Mouse (Mus musculus) liver, embryonic 13.5 days (tissue): ENCODE results near the gene Ufm1. TPM values are rescaled to one million over a fixed set of nuclear protein-coding genes. Genes with fewer than 3 reads are reported as not detected.

Experiments used
- ATAC-seq: fragments of 200-750 bp; cut with Nextera tagmentation; 2 replicates; pipeline ENCODE4 v1.8.0; 2017; ENCODE audit warnings: low read depth, mild to moderate bottlenecking, moderate number of reproducible peaks, moderate library complexity
- DNase-seq: peaks from one replicate; pipeline ENCODE4 v3.0.0; 2022
- H3K27ac ChIP-seq: fragments of 300-500 bp; sonication (generic); 2 replicates; pipeline ENCODE4 v1.5.1; 2015; ENCODE audit warnings: moderate library complexity, mild to moderate bottlenecking, inconsistent platforms
- H3K27me3 ChIP-seq: fragments of 300-500 bp; sonication (generic); 2 replicates; pipeline ENCODE4 v1.6.1; 2015; ENCODE audit warnings: mild to moderate bottlenecking, inconsistent platforms
- H3K36me3 ChIP-seq: fragments of 300-500 bp; sonication (generic); 2 replicates; pipeline ENCODE4 v1.6.1; 2015; ENCODE audit warnings: mild to moderate bottlenecking, inconsistent platforms
- H3K4me1 ChIP-seq: fragments of 300-500 bp; sonication (generic); replicated peaks from 2 replicates; pipeline ENCODE4 v1.6.1; 2015; ENCODE audit warnings: inconsistent platforms
- H3K4me2 ChIP-seq: fragments of 300-500 bp; sonication (generic); 2 replicates; pipeline ENCODE4 v1.6.1; 2015; ENCODE audit warnings: inconsistent platforms, mild to moderate bottlenecking, moderate library complexity
- H3K4me3 ChIP-seq: fragments of 300-500 bp; sonication (generic); replicated peaks from 2 replicates; pipeline ENCODE4 v1.5.1; 2015; ENCODE audit warnings: mild to moderate bottlenecking, inconsistent platforms
- H3K9ac ChIP-seq: fragments of 300-500 bp; sonication (generic); 2 replicates; pipeline ENCODE4 v1.6.1; 2015; ENCODE audit warnings: mild to moderate bottlenecking, inconsistent platforms
- H3K9me3 ChIP-seq: fragments of 300-500 bp; sonication (generic); replicated peaks from 2 replicates; pipeline ENCODE4 v1.6.1; 2016; ENCODE audit warnings: inconsistent platforms
- WGBS: fragments of 180-500 bp; shearing (Covaris S2); methylation state at CpG from one replicate; pipeline ENCODE4 v1.1.7; 2015; ENCODE audit not compliant: insufficient replicate concordance; 5-methylcytosine and 5-hydroxymethylcytosine counted together
- polyA plus RNA-seq: library from polyadenylated mRNA; unstranded; fragments of >200 nt; fragmentation: Nextera tagmentation; extraction: Ambion mirVana; gene quantifications from 2 replicates; pipeline ENCODE4 v1.2.1, GENCODE M21; 2015

Ufm1 gene
- polyA plus RNA-seq, 1 experiment from 2014 or later: 74.4 TPM

GRCm38 (mm10) chr3:53844786-53845185 is 18.8 kb downstream of the Ufm1 start, which contains the start of gene Gm10985:
Gene Gm10985, plus strand, starts transcription at chr3:53845086.
- 53% methylated on average over 2 of the region's 2 CpGs for WGBS
- H3K4me1 ChIP-seq: no peaks in the 10 kb centered on the region
- DNase-seq (no peak), ATAC-seq (no peak)
- no peak within 1 kb of the TSS for H3K4me3 ChIP-seq
- H3K9ac ChIP-seq: no peak within 1 kb of the TSS
- no peaks in the 10 kb centered on the region for H3K36me3 ChIP-seq
- no peak within 1 kb of the TSS for H3K27ac ChIP-seq
- H3K4me2 ChIP-seq: no peak within 1 kb of the TSS
- H3K27me3 ChIP-seq: no peaks in the 10 kb centered on the region
- no peaks in the 10 kb centered on the region for H3K9me3 ChIP-seq

DNA sequence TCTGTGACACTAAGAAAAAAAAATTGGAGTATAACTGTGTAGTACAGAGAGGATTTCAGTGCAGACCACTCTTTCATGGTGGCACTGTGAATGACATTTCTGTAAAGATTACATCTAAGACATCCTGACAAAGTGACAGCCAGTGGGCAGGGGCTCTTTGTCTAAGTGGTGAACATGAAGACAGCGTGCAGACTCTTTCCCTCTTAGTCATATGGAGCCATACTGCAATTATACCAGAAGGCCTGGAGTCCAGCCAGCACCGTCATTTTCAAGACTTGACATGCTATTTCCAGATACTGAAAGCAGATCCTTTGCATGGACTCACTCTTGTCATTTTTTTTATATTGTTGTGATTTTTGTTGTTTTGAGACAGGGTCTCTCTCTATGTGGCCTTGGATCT is 29.4 kb downstream of the Ufm1 start:
- WGBS: 48% methylated on average over 2 of the region's 2 CpGs
- H3K4me2 ChIP-seq: no peak overlapping the region
- no peak for DNase-seq
- no peak overlapping the region for H3K27ac ChIP-seq
- no peaks in the 10 kb centered on the region for H3K9me3 ChIP-seq
- H3K9ac ChIP-seq: no peak overlapping the region
- H3K4me1 ChIP-seq: no peaks in the 10 kb centered on the region
- no peaks in the 10 kb centered on the region for H3K27me3 ChIP-seq
- H3K4me3 ChIP-seq: no peak overlapping the region
- H3K36me3 ChIP-seq: no peaks in the 10 kb centered on the region
- ATAC-seq: no peak

DNA sequence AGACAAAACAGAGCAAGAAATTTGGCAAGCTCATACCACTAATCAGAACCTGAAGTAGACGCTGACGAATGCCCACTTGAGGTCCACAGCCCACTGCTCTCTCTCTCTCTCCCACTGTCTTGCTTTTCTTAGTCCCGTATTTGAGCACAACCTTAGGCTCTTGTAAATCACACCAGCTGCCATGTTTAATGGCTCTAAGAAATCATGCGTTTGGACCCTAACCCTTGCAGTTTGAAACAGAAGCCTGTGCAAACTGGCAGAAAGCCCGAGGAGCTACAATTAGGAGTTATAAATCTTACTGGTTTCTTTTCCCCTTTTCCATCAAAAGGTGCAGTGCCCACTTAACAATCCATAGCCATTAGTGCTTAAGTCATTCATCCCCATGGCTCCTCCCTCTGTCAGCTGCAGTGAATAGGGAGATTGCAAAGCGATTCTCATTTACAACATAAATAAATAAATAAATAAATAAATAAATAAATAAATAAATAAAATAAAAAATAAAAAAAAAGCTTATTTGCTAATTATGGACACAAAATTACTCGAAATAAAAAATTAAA is 50.1 kb downstream of the Ufm1 start:
- Histone ChIP-seq H3K9me3 (no peaks in the 10 kb centered on the region), H3K27me3 (no peaks in the 10 kb centered on the region), H3K9ac (no peak overlapping the region), H3K27ac (no peak overlapping the region), H3K4me1 (no peaks in the 10 kb centered on the region), H3K4me2 (no peak overlapping the region), H3K36me3 (no peaks in the 10 kb centered on the region), H3K4me3 (no peak overlapping the region)
- DNase-seq (no peak), ATAC-seq (no peak)
- WGBS: 69% methylated on average over 7 of the region's 7 CpGs

Other genes starting within 250 kb of the Ufm1 start
- gene Frem2, start 206.5 kb downstream of the Ufm1 start, polyA plus RNA-seq: 0.35 and 0.39 TPM in 2 replicates
- gene Gm10985, start 18.7 kb downstream of the Ufm1 start, polyA plus RNA-seq: not detected in 2 replicates